Mouse (Mus musculus): Measurements from ENCODE around the gene Snx5.

The Snx5 gene

GRCm38 (mm10) chr2:144270507-144271420 is at the start of gene Snx5, which contains the start of gene Mgme1:
Gene Snx5, minus strand, starts transcription at chr2:144270906.
Gene Mgme1, plus strand, starts transcription at chr2:144270663.
- peak; percentile 97 for DNase-seq (ENCODE audit: low read depth)

- no peak for DNase-seq (ENCODE audit: low read depth)
Observed at GRCm38 (mm10) chr2:144311372-144311771, 40.7 kb upstream of the Snx5 start.

GRCm38 (mm10) chr2:144310273-144310672 is 39.6 kb upstream of the Snx5 start:
- no peak for DNase-seq (ENCODE audit: low read depth)

DNA sequence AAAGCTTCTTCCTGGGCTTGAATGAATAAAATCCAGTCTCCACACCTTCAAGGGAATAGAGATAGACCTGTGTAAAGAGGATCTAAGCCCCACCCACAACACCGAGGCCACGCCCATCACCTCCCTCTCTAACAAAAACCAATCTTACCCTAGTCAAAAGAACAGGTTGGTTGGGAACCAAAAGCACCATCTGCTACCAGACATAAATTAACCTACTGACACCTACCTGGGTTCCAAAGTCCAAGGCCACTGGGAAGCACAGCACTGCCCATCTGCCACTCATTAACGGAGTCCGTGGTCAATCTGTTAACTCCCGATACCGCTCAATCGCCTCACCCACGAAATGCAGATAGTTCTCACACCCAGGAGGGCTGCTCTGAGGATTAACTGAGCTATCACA is 37.9 kb upstream of the Snx5 start:
- no peak for DNase-seq (ENCODE audit: low read depth)

DNA sequence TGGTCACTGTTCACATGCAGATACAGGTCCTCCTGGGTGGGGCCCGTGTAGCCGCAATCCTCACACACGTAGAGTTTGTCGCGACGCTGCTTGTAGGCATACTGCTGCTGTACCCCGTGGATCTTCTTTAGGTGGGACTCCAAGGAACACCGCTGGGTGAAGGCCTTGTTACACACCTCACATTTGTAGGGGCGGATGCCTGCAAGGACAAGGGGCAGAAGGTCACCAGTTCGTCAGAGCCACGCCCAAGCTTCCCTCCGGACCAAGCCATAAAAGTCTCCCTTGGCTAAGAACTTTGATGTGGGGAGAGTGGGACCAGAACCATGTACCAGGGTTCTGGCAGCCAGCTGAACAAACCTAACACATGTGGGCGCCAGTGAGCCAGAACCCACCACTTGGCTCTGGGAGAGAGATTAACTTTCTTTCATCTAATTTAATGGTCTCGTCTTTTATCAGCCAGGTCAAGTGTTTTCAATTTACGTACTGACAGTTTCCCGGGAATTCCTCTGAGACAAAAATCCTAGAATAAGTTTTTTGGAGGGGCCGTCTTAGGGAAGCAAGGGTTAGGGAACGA is 35.1 kb upstream of the Snx5 start:
- DNase-seq (ENCODE audit: low read depth), result no peak

- peak; percentile 55 for DNase-seq (ENCODE audit: low read depth)
Observed at GRCm38 (mm10) chr2:144301101-144301500, 30.4 kb upstream of the Snx5 start.

DNA sequence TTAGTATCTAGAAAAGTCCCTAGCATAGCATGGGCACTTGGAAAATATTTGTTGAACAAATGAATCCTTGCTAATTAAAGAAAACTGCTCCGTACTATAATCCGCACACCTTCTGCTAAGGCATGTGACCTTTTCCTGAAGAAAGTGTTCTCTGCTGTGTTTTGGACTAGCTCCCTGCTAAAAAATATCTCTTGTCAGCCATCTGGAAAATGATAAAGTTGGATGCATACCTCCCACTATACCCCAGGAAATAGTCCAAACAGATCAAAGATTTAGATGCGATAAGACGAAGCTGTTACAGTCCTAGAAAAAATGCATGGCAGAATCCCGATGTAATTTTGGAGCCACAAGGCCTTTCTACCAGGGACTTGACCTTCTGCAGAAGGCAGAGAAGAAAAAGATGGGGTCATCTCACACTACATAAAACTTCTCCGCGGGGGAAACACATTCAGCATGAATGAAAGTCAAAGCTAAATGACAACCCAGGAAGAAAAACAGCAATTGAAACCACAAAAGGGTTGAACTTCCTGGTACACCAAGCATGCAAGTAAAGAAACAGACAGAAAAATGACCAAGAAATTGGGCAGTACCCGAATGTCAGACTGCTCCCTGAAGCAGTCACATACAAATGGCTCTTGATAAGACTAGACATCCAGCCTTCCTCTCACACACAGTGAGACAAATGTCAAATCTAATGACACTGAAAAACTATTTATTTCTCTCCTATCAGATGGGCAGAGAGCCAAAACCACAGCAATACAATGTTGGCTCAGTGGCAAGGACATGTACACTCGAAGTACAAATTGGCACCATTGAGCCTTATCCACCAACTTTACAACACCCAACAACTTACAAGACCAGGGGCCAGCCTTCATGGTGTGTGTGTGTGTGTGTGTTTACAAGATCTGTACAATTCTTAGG is 29.3 kb upstream of the Snx5 start:
- DNase-seq (ENCODE audit: low read depth), result peak; percentile 48

DNA sequence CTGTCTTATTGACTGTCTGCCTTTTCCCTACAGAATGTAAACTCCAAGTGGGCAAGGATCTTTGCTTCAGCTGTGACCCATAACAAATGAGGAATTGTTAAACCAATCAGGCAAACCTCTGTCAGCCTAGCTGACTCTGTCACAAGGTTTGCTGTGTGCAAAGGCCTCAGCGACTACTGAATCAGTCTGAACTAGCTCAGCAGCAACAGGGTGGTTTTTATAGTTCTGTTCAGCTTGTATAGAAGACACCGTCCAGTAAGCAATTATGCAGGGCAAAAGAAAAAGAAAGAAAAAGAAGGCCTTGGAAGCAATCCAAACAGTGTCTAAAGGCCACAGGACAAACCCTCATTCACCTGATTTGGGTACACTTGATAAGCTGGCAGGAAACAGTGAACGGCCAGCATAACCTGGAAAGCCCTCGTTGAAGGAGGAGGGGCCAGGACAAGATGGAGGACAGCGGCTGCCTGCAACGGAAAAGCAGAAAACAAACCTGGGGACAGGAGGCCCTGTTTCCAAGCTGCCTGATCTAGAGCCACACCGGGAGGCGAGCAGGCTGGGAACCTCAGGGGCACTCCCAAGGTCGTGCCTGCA is 24.5 kb upstream of the Snx5 start:
- DNase-seq (ENCODE audit: low read depth), result no peak

DNA sequence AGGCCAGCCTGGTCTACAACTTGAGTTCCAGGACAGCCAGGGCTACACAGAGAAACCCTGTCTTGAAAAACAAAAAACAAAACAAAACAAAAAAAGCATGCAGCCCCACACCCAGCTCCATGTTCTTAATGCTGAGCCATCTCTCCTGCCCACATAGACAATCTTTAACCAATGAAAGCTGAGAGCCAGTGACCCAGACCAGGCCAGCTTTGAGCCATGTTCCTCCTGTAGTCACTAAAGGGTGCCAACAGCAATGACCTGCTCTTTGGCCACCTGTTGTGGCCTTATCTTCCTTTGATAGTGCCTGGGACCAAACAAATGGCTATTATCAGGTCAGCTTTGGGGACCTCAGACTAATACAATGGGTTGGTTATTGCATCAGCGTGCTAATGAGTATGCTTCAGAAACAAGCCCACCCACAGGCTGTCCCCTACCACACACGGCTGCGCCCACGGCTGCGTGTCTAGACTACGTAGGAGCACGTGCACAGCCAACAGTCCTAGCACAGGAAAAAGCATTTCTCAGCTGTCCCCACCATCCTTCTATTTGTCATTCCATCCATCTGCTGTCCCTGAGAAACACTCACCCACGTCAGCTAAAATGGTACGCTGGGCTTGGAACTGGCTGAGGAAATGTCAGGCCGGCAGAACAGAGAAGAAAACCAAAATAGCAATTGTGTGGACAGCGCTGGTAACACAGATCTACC is 21.0 kb upstream of the Snx5 start:
- no peak for DNase-seq (ENCODE audit: low read depth)

GRCm38 (mm10) chr2:144290321-144290720 is 19.6 kb upstream of the Snx5 start:
- DNase-seq (ENCODE audit: low read depth), result no peak

GRCm38 (mm10) chr2:144281417-144281816 is 10.7 kb upstream of the Snx5 start:
- DNase-seq (ENCODE audit: low read depth), result peak; percentile 69

DNA sequence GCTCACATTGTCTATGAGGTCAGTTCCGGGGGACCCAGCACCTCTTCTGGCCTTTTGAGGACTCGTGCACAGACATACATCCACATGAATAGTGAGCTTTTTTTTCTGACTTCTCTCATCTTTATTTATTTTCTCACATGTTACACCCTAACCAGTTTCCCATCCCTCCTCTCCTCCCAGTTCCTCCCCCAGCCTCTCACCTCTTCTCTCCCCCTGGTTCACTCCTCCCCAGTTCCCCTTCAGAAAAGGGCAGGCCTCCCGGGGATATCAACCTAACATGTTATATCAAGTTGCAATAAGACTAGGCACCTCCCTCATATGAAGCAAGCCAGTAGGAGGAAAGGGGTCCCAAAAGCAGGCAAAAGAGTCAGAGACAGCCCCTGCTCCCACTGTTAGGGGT is 9.9 kb upstream of the Snx5 start:
- no peak for DNase-seq (ENCODE audit: low read depth)

GRCm38 (mm10) chr2:144279742-144280141 is 9.0 kb upstream of the Snx5 start:
- DNase-seq (ENCODE audit: low read depth), result no peak

- no peak for DNase-seq (ENCODE audit: low read depth)
Observed at GRCm38 (mm10) chr2:144276885-144277284, 6.2 kb upstream of the Snx5 start.

DNA sequence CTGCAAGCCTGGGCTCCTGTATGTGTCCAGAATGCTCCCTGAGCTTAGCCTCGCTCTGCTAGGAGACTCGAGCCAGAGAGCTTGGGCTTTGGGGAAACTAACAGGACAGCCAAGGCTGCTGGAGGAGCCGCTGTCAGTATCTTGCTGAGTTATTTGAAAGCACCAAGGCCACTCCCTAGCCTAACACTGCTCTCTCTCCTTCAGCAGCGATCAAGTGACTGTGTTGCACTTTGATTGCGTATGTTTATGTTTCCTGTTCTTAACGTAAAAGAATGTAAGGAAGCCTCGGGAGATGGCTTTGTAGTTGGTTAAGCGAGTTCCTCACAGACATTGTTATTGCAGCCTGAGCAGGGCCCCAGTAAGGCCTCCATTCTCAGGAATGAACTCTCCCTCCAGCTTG is 4.0 kb upstream of the Snx5 start:
- no peak for DNase-seq (ENCODE audit: low read depth)

- DNase-seq (ENCODE audit: low read depth), result no peak
Observed at GRCm38 (mm10) chr2:144272088-144272487, 1.4 kb upstream of the Snx5 start.

GRCm38 (mm10) chr2:144269679-144270475 is 829 bp downstream of the Snx5 start:
- no peak for DNase-seq (ENCODE audit: low read depth)

- DNase-seq (ENCODE audit: low read depth), result peak; percentile 46
Observed at GRCm38 (mm10) chr2:144269306-144269650, 1.4 kb downstream of the Snx5 start.

GRCm38 (mm10) chr2:144268446-144269305 is 2.0 kb downstream of the Snx5 start:
- DNase-seq (ENCODE audit: low read depth), result no peak

DNA sequence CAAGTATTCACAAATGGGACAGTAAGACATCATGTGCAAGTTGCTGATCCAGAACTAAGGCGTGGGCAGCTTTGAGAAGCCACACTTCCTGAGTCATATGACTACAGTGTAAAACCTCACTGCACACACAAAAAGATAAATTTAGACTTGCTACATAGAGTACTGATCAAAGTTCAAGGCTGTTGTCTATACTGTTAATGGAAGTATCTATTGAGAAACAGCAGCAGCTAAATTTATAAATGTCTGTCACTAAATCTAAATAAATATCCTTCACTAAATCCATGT is 3.0 kb downstream of the Snx5 start:
- peak; percentile 50 for DNase-seq (ENCODE audit: low read depth)

Data from NIH3T3 (cell line).